Mouse (Mus musculus): Measurements from ENCODE around the gene Adam12. TPM values are rescaled to one million over a fixed set of nuclear protein-coding genes. Genes with fewer than 3 reads are reported as not detected.

Adam12 gene
- polyA plus RNA-seq, 1 experiment from 2014 or later: 6.3 TPM

DNA sequence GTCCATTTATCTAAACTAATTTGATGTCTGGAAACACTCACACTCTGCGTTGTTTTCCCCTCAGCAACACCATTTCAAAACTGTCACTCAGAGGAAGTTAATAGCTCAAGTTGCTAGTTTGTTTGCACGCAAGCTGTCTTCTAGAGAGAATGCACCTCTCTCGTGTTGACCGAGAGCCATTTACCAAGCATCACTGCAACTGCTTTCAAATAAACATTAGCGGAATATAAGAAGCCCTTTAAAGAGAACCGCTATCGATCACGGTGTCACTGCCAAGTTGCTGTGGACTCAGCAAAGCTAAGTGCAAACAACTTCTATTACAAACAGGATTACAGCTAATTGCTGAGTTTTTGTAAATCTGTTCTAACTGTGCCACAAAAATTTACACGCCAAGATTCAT, 87.8 kb downstream of the Adam12 start:
- Histone ChIP-seq H3K4me2 (no peak overlapping the region), H3K9ac (no peak overlapping the region), H3K4me1 (no peaks in the 10 kb centered on the region), H3K9me3 (no peaks in the 10 kb centered on the region), H3K36me3 (no peaks in the 10 kb centered on the region), H3K27me3 (replicated peaks) (no peaks in the 10 kb centered on the region), H3K27ac (no peak overlapping the region), H3K4me3 (replicated peaks) (no peak overlapping the region)
- 35% methylated on average over 9 of the region's 9 CpGs for WGBS
- ATAC-seq (ENCODE audit: insufficient read depth, low FRiP score, low read depth): no peak

- Histone ChIP-seq H3K4me1 (no peaks in the 10 kb centered on the region), H3K4me3 (replicated peaks) (no peak overlapping the region), H3K9ac (no peak overlapping the region), H3K27me3 (replicated peaks) (no peaks in the 10 kb centered on the region), H3K4me2 (no peak overlapping the region), H3K9me3 (no peaks in the 10 kb centered on the region), H3K36me3 (no peaks in the 10 kb centered on the region), H3K27ac (no peak overlapping the region)
- ATAC-seq (ENCODE audit: insufficient read depth, low FRiP score, low read depth): no peak
- WGBS: 69% methylated on average over 4 of the region's 4 CpGs
Measured at GRCm38 (mm10) chr7:134139291-134139949, 92.5 kb downstream of the Adam12 start.

DNA sequence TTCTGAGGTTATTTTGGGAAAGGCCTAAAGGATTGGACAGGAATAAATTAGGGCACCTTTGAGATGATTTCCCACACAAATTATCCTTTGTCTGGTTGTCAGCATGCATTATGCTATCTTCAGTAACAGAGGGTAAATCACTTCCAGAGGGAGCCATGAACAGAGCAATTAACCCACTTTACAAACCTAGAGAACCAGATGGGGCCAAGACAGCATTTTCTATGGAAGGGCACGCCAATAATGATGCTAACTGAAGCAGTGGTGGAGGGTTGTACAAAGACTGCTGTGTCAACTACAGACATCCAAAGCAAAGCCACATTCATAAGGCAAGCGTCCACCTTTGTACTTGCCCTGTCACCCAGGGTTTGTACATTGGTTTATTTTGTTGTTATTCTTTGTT, 99.6 kb downstream of the Adam12 start:
- no peaks in the 10 kb centered on the region for H3K4me1 ChIP-seq
- H3K4me2 ChIP-seq: no peak overlapping the region
- H3K27me3 ChIP-seq (replicated peaks): no peaks in the 10 kb centered on the region
- no peaks in the 10 kb centered on the region for H3K9me3 ChIP-seq
- H3K4me3 ChIP-seq (replicated peaks): no peak overlapping the region
- 79% methylated on average over 2 of the region's 2 CpGs for WGBS
- H3K36me3 ChIP-seq: no peaks in the 10 kb centered on the region
- H3K9ac ChIP-seq: no peak overlapping the region
- no peak overlapping the region for H3K27ac ChIP-seq
- no peak for ATAC-seq (ENCODE audit: insufficient read depth, low FRiP score, low read depth)

DNA sequence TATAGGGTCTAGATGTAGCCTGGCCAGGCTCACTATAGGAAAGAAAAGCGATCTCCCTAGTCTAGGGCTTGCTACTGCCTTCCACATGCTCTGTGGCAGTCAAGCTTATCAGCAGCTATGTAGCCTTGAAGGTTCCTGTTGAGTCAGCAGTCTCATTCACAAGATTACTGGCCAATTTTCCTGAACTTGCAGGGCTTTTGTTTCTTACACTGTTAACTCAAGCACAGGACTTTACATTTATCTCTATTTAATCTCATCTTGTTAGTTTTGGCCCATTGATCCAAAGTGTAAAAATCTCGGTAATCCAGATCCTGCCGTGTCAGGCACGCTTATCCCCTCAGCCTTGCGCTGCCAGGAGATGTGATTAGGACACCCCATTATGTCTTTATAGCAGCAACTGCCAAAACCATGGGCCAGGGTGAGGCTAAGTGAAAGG, 103.8 kb downstream of the Adam12 start:
- no peaks in the 10 kb centered on the region for H3K9me3 ChIP-seq
- 58% methylated on average over 5 of the region's 5 CpGs for WGBS
- H3K9ac ChIP-seq: no peak overlapping the region
- no peaks in the 10 kb centered on the region for H3K4me1 ChIP-seq
- no peak overlapping the region for H3K27ac ChIP-seq
- no peaks in the 10 kb centered on the region for H3K27me3 ChIP-seq (replicated peaks)
- no peak for ATAC-seq (ENCODE audit: insufficient read depth, low FRiP score, low read depth)
- H3K36me3 ChIP-seq: no peaks in the 10 kb centered on the region
- no peak overlapping the region for H3K4me3 ChIP-seq (replicated peaks)
- H3K4me2 ChIP-seq: no peak overlapping the region

GRCm38 (mm10) chr7:134121397-134121796, 110.5 kb downstream of the Adam12 start:
- 52% methylated on average over 2 of the region's 2 CpGs for WGBS
- Histone ChIP-seq H3K27me3 (replicated peaks) (no peaks in the 10 kb centered on the region), H3K4me1 (no peaks in the 10 kb centered on the region), H3K9ac (no peak overlapping the region), H3K4me3 (replicated peaks) (no peak overlapping the region), H3K4me2 (no peak overlapping the region), H3K9me3 (no peaks in the 10 kb centered on the region), H3K36me3 (no peaks in the 10 kb centered on the region), H3K27ac (no peak overlapping the region)
- no peak for ATAC-seq (ENCODE audit: insufficient read depth, low FRiP score, low read depth)

GRCm38 (mm10) chr7:134115438-134115837, 116.5 kb downstream of the Adam12 start:
- 74% methylated on average over 8 of the region's 8 CpGs for WGBS
- no peak overlapping the region for H3K9ac ChIP-seq
- H3K4me3 ChIP-seq (replicated peaks): no peak overlapping the region
- no peaks in the 10 kb centered on the region for H3K36me3 ChIP-seq
- ATAC-seq (ENCODE audit: insufficient read depth, low FRiP score, low read depth): no peak
- no peaks in the 10 kb centered on the region for H3K9me3 ChIP-seq
- H3K4me1 ChIP-seq: no peaks in the 10 kb centered on the region
- H3K27ac ChIP-seq: no peak overlapping the region
- no peak overlapping the region for H3K4me2 ChIP-seq
- no peaks in the 10 kb centered on the region for H3K27me3 ChIP-seq (replicated peaks)

GRCm38 (mm10) chr7:134114311-134115188, 117.4 kb downstream of the Adam12 start:
- 0 out of 2 replicates have a peak overlapping the region, but pooled peaks have one; percentile 7 for H3K27ac ChIP-seq
- no peaks in the 10 kb centered on the region for H3K36me3 ChIP-seq
- ATAC-seq (ENCODE audit: insufficient read depth, low FRiP score, low read depth): peak; percentile 75; the same call in 1 of the 2 replicates
- H3K27me3 ChIP-seq (replicated peaks): no peaks in the 10 kb centered on the region
- H3K9me3 ChIP-seq: no peaks in the 10 kb centered on the region
- no peak overlapping the region for H3K4me2 ChIP-seq
- H3K4me3 ChIP-seq (replicated peaks): no peak overlapping the region
- 57% methylated on average over 9 of the region's 9 CpGs for WGBS
- H3K9ac ChIP-seq: no peak overlapping the region
- no peaks in the 10 kb centered on the region for H3K4me1 ChIP-seq

DNA sequence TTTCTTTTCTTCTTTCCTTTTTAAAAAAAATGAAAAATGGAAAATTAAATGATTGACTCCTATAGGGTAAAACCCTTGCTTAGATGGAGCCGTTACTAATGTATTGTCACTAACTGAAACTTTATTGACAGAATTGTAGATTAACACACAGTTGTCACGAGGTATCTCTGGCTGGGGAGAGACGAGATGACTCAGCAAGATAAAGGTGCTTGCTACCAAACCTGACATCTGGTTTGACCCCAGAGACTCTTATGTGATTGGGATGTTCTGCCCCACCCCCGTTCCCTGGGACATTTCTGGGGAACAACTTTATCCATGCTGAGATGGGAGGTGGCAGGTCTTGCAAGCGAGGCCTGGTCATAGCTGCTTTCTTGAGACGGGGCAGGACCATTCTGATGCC, 118.1 kb downstream of the Adam12 start:
- H3K4me2 ChIP-seq: no peak overlapping the region
- no peak for ATAC-seq (ENCODE audit: insufficient read depth, low FRiP score, low read depth)
- H3K9ac ChIP-seq: no peak overlapping the region
- no peaks in the 10 kb centered on the region for H3K27me3 ChIP-seq (replicated peaks)
- no peak overlapping the region for H3K4me3 ChIP-seq (replicated peaks)
- WGBS: 59% methylated on average over 6 of the region's 6 CpGs
- H3K27ac ChIP-seq: no peak overlapping the region
- H3K36me3 ChIP-seq: no peaks in the 10 kb centered on the region
- H3K4me1 ChIP-seq: no peaks in the 10 kb centered on the region
- no peaks in the 10 kb centered on the region for H3K9me3 ChIP-seq

DNA sequence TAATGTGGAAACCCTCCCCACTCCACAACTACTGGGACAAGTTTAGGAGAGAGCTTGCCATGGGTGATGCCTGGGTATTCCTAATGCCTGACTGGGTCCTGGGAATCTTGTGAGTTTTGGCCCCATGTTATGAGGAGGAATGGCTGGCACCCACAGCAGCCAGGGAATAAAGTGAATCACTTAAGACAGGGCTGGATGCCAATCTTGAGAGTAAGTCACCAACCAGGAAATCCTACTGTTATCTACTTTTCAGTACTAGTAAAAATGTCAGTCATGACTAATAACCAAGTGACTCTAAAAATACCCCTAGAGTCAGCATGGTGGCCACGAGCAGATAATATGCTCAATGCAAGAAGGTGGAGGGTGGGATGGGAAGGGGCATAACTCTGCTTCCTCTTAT, 121.8 kb downstream of the Adam12 start:
- Histone ChIP-seq H3K4me2 (no peak overlapping the region), H3K4me1 (no peaks in the 10 kb centered on the region), H3K4me3 (replicated peaks) (no peak overlapping the region), H3K27ac (no peak overlapping the region), H3K9me3 (no peaks in the 10 kb centered on the region), H3K9ac (no peak overlapping the region), H3K36me3 (no peaks in the 10 kb centered on the region), H3K27me3 (replicated peaks) (no peaks in the 10 kb centered on the region)
- WGBS: 74% methylated on average over 1 of the region's 1 CpGs
- ATAC-seq (ENCODE audit: insufficient read depth, low FRiP score, low read depth): no peak

- 75% methylated on average over 3 of the region's 3 CpGs for WGBS
- Histone ChIP-seq H3K4me2 (no peak overlapping the region), H3K27me3 (replicated peaks) (no peaks in the 10 kb centered on the region), H3K4me3 (replicated peaks) (no peak overlapping the region), H3K4me1 (no peaks in the 10 kb centered on the region), H3K27ac (no peak overlapping the region), H3K36me3 (no peaks in the 10 kb centered on the region), H3K9ac (no peak overlapping the region), H3K9me3 (no peaks in the 10 kb centered on the region)
- ATAC-seq (ENCODE audit: insufficient read depth, low FRiP score, low read depth): no peak
Measured at GRCm38 (mm10) chr7:134107849-134108248, 124.1 kb downstream of the Adam12 start.

DNA sequence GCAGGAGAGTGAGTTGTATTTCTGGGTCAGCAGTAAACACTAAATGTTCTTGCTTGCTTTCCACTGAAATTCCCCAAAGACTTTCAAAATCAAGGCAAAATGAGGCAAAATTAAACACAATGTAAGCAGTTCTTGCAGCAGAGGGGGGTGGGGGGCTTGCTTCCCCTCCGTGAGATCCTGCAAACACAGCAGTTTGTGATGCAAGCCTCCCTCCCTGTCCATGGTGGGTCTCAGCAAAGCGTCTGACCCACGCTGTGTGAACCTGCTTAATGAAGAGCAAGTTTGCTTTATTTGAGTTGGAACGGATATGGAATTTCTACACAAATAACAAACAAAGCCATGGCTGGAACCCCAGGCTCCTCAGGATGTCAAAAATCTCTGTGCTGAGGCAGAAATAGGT, 132.9 kb downstream of the Adam12 start:
- H3K4me3 ChIP-seq (replicated peaks): no peak overlapping the region
- H3K9ac ChIP-seq: no peak overlapping the region
- no peaks in the 10 kb centered on the region for H3K4me1 ChIP-seq
- H3K36me3 ChIP-seq: no peaks in the 10 kb centered on the region
- no peak overlapping the region for H3K4me2 ChIP-seq
- H3K9me3 ChIP-seq: no peaks in the 10 kb centered on the region
- 54% methylated on average over 4 of the region's 4 CpGs for WGBS
- no peak for ATAC-seq (ENCODE audit: insufficient read depth, low FRiP score, low read depth)
- no peak overlapping the region for H3K27ac ChIP-seq
- H3K27me3 ChIP-seq (replicated peaks): no peaks in the 10 kb centered on the region

DNA sequence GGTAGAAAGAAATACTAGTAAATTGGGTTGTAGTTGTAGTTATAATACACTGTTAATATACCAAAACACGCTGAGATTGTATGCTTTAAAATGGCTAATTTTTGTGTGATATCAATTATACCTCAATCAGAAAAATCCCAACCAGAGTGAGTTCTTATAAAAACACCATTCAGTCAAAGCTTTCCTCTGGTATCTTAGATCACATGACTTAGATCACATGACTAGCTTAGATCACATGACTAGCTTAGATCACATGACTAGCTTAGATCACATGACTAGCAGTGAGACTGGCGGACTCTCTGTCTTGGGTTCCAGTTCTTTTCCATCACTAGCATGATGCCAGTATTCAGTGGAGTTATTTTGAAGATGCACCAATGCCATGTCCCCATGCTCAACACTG, 134.1 kb downstream of the Adam12 start:
- Histone ChIP-seq H3K4me2 (no peak overlapping the region), H3K27me3 (replicated peaks) (no peaks in the 10 kb centered on the region), H3K9ac (no peak overlapping the region), H3K36me3 (no peaks in the 10 kb centered on the region), H3K27ac (no peak overlapping the region), H3K9me3 (no peaks in the 10 kb centered on the region), H3K4me3 (replicated peaks) (no peak overlapping the region), H3K4me1 (no peaks in the 10 kb centered on the region)
- 93% methylated on average over 2 of the region's 2 CpGs for WGBS
- ATAC-seq (ENCODE audit: insufficient read depth, low FRiP score, low read depth): no peak

All from stomach, embryonic 15.5 days (tissue).